Mouse (Mus musculus) cerebellum, adult 11-12 months (tissue): ENCODE results near the gene Gid8.
"Not testable (repeated sequence)": the region's sequence is repeated elsewhere in the genome, so short reads cannot be mapped to it uniquely, and the experiment has no call there.

Experiments used
- DNase-seq: peaks from one replicate; pipeline ENCODE4 v3.0.0; 2022

Gid8 gene

DNA sequence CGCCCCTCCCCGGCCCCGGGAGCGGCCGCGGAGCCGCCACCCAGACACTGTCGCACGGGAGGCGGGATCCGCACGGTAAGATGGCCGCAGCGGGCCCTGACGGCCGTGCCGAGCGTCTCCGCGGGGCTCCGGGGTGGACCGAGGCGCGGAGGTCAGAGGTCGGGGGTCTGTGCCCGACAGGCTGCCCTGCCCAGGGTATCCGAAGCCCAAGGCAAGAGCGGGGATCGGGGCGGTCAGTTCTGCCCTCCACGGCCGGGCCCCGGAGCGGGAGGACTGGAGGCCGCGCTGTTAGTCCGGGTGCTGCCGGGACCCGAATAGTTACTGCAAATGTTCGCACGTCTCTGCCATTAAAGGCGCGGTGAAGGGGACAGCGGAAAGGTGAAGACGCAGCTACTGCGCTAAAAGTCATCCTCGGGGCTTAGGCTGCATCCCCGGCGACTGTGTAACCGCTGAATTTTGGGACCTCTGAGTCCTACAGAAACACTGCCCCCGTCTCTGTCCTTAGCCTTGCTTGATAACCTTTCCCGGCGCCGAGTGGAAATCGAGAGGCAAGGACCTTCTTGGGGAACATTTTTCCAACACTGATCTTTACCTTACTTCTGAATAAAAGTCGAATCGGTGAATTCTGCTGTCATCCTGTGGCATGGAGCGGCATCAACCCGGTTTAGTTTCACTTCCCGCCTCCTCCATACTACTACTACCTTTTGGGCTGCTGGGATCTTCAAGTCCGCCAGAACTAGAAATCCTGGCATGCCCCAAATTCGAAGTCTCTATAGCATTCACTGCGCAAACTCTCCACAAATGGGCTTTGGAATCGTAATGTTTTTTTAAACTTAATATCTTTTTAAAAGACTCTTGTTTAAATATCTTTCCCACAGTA, 599 bp downstream of the Gid8 start:
- no peak for DNase-seq

GRCm38 (mm10) chr2:180711527-180711926, 1.6 kb downstream of the Gid8 start:
- no peak for DNase-seq

- DNase-seq = no peak
These were observed 2.2 kb downstream of the Gid8 start for GRCm38 (mm10) chr2:180712037-180712689.

DNA sequence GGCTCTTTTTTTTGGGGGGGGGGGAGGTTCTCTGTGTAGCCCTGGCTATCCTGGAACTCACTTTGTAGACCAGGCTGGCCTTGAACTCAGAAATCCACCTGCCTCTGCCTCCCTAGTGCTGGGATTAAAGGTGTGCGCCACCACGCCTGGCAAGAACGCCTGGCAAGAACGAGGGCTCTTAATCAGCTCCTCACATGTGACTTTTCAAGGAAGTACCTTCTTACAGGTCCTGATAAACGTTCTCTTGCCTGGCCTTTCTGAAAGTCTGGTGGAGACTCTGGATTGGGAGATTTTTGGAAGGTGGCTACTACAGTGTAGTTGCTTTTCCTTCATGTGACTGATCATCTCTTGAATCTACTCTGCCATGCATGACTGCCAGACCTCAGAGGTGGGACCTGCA, 12.8 kb downstream of the Gid8 start:
- not testable (repeated sequence) for DNase-seq

- no peak for DNase-seq
These were observed 13.9 kb downstream of the Gid8 start for GRCm38 (mm10) chr2:180723865-180724264.

- no peak for DNase-seq
These were observed 14.9 kb downstream of the Gid8 start, which contains the start of gene Slc17a9 for GRCm38 (mm10) chr2:180724585-180725413. Slc17a9 (plus strand) TSS chr2:180725263.

- DNase-seq = no peak
These were observed 15.5 kb downstream of the Gid8 start for GRCm38 (mm10) chr2:180725414-180725778.

DNA sequence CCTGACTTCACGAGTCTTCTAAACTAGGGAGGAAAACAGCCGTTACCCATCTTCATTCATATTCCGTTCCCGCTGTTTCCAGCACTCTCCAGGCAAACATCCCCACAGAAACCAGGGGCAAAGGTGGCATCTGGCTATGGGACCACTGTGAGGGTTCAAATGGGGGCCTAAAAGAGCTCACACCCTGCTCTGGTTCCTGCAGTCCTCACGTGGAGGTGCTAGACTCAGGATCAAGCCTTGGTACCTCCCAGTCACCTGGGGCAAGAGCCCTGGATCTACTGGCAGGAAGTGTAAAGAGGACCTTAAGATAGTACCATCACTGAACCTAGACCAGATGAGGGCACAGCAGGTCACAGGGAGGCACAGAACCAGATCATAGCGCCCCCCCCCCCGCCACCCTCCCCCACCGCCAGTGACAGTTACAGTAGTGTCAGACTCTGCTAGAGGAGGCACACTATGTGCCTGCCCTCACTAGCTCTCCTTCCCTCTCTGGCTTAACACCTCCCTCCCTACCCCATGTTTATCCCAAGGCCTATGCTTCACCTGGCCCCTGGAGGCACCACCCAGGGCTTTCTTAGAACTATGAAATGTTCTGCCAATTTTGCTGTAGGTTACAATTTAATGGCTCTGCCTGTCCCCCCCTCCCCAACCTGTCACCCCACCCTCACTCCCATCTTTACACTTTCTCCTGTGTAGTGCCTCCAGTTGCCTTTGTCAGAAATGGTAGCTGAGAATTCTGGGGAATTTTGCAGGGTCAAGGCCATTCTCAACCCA, 16.1 kb downstream of the Gid8 start:
- DNase-seq = no peak

GRCm38 (mm10) chr2:180726658-180727442, 16.9 kb downstream of the Gid8 start:
- no peak for DNase-seq

GRCm38 (mm10) chr2:180727613-180728021, 17.7 kb downstream of the Gid8 start:
- no peak for DNase-seq

DNA sequence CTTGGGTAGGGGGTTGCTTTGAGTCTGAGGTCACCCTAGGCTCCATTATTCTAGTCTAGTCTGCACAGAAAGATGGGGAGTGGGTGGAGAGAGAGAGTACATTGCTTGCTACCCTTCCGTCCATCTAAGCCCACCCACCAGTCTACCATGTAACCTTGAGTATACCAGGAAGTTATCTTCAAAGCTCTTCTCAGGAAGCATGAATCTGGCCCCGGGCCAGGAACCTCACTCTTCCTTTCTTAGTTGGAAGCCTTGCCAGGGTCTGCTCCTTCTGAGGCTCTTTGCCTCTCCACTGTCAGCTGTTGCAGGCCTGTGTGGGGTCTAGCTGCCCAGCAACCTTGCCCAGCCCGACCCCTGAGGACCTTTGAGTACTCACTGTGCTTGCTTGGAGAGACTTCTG, 21.1 kb downstream of the Gid8 start:
- no peak for DNase-seq

DNA sequence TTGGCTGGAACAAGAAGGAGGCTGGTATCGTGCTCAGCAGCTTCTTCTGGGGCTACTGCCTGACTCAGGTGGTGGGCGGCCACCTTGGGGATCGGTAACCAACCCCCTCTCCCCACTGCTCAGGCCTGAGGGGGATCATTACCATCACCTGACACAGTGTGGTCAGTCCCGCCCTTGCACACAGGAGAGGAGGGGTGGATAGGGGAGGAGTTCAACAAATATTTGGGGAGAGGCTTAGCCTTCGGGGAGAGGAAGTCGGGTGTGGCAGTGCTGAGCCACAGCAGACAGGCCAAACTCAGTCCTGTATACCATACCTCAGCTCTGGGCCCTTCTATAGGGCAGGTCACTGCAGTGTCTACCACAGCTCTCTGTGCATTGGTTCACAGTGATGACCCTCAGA, 22.1 kb downstream of the Gid8 start:
- DNase-seq = no peak

DNA sequence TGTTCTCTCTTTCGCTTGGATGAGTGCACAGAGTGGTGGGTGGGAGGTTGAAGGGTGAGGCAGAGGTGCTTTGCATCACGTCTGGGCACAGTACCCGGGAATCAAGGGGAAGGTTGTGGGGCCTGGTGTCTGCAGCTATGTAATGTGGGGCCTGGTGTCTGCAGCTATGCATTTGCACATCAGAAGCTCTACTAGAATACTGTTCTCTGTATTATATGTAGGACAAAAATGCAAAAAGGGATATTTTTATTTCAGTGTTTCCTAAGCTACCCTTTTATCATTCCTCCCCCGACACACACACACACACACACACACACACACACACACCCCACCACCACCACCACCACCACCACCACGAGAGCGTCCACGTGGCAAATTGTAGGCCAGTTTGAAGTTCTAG, 25.3 kb downstream of the Gid8 start:
- DNase-seq = no peak

- no peak for DNase-seq
These were observed 28.1 kb downstream of the Gid8 start for GRCm38 (mm10) chr2:180737984-180738383.

DNA sequence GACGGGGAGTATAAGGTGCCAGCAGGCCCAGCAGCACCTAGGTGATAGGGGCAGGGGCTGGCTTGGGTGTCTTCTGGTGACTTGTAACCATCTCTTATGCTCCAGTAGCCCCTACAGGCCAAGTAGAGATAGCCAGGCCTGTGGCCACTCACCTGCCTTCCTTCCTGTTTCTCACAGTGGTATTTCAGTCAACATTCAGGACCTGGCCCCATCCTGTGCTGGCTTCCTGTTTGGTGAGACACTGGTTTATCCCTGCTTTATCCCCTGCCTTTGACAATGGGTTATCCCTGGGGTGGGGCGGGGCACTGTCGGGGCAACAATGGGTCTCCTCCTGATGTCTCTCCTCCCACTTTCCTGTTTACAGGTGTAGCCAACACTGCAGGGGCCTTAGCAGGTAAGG, 30.4 kb downstream of the Gid8 start:
- no peak for DNase-seq

- no peak for DNase-seq
These were observed 31.5 kb downstream of the Gid8 start for GRCm38 (mm10) chr2:180741421-180741820.

- no peak for DNase-seq
These were observed 32.9 kb downstream of the Gid8 start for GRCm38 (mm10) chr2:180742820-180743219.

DNA sequence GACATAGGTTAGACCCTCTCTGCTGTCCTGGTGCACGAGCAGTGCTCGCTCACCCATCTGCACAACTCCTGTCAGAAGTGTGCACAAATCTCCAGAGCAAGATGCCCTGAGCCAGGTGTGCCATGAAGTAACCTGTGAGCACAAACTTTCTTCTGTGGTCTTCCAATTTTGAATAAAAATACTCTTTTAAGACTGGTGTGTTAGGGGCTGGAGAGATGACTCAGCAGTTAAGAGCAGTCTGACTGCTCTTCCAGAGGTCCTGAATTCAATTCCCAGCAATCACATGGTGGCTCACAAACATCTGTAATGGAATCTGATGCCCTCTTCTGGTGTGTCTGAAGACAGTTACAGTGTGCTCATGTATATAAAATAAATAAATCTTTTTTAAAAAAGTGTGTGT, 33.4 kb downstream of the Gid8 start:
- DNase-seq = no peak

DNA sequence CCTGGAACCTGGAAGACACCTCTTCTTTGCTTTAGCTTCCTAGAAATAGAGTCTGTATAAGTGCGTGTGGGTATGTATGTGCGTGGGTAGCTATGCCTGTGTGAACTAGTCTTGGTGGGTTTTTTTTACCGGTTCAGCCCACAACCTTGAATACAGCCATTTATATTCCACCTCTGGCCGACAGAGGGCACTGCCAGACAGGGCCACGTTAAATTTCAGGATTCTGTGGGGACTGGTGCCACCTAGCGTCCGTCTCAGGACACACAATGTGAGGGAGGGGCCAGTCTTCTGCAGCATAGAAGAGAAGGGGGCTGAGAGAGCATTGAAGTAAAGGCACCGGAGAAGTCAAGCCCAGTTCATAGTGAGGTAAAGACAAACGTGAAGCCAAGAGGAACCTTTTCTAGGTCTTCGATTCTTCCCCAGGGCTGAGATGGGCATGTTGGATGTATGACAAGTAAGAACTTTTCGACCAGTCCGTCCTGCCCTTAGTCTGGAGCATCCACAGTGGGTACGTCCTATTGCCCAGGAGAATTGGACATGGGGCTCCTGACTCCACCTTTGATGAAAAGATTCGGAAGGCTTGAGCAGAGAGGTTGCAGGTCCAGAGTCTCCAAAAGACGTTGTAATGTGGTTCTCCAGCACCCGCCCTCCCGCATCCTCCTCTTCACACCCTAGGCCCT, 35.5 kb downstream of the Gid8 start:
- DNase-seq = peak; percentile 68

GRCm38 (mm10) chr2:180746569-180747192, 36.8 kb downstream of the Gid8 start:
- no peak for DNase-seq

DNA sequence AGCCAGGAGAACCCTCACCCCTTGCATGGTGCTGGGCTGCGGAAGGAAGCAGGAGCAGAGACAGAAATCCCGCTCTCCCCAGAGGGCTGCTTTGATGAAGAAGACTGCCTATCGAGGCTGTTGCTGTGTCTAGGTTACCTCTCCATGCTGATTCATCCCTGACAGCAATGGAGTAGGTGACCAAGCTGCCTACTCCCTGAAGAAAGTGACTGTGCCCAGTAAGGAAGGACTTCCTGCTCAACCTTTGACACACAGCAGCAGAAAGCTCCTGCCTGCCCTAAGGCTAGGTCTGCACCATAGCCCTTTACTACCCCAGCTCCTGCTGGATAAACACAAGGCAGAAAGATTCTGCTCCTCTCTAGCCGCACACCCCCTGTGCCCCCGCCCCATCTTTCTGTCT, 39.0 kb downstream of the Gid8 start:
- DNase-seq = no peak
